Mouse (Mus musculus) olfactory bulb, adult 2 months (tissue): ENCODE data around the gene H2-Q10.
"Not testable (repeated sequence)": the region's sequence is repeated elsewhere in the genome, so short reads cannot be mapped to it uniquely, and the experiment has no call there.

Experiments used
- CTCF ChIP-seq: fragments of 200-500 bp; IDR thresholded peaks from 2 replicates; pipeline ENCODE4 v1.5.1; 2012; ENCODE audit warnings: low read depth, mild to moderate bottlenecking, low read length, moderate library complexity; ENCODE audit not compliant: insufficient read depth
- POLR2A ChIP-seq: fragments of 200-500 bp; IDR thresholded peaks from 2 replicates; pipeline ENCODE4 v1.6.1; 2012; ENCODE audit warnings: mild to moderate bottlenecking, low read depth, low read length, moderate library complexity; ENCODE audit not compliant: insufficient read depth

GRCm38 (mm10) chr17:35438395-35438794 is 31.5 kb upstream of the H2-Q10 start:
- TF ChIP-seq POLR2A, CTCF: not testable (repeated sequence)
